25 mouse cellular contexts compared by ENCODE assay signal in genomic region chr8:118444651-118445207, GRCm38 (mm10).
A peak's percentile ranks its signal among the peaks of the same experiment; 100 is the strongest.
DNase-seq lines count a peak whose midpoint lies in the region; ATAC-seq lines count a peak whose summit lies in the region.
"Had no signal": no experiment of that assay in that cellular context is flagged by ENCODE, and none has a peak within 500 bp of the region (broad histone marks: within the 10 kb centered on the region; RNA-seq: fewer than 3 reads in every experiment).

No protein-coding gene starts in this region.

- no peaks in the 10 kb centered on the region for H3K36me3 ChIP-seq in heart, embryonic 12.5 days
- H3K36me3 ChIP-seq: embryonic facial prominence, embryonic 12.5 days; heart, embryonic 15.5 days; kidney, embryonic 15.5 days; liver, embryonic 13.5 days; midbrain, embryonic 12.5 days; neural tube, embryonic 13.5 days had no signal

- H3K4me1 ChIP-seq in heart, embryonic 12.5 days (replicated peaks), result peaks cover 20% of the 10 kb centered on the region
- peaks cover 13% of the 10 kb centered on the region; the same call in 1 of the 2 replicates for H3K4me1 ChIP-seq in brown adipose tissue, adult 24 weeks (ENCODE audit: control insufficient read depth, insufficient read depth, insufficient read length, low read length)
- H3K4me1 ChIP-seq: embryonic facial prominence, embryonic 12.5 days; kidney, embryonic 15.5 days; liver, embryonic 13.5 days; midbrain, embryonic 12.5 days had no signal

- 63% methylated on average over 8 of the region's 8 CpGs for WGBS in heart, embryonic 12.5 days

- H3K9me3 ChIP-seq in heart, embryonic 12.5 days (replicated peaks), result no peaks in the 10 kb centered on the region; the same call in 1 of the 2 replicates
- H3K9me3 ChIP-seq: embryonic facial prominence, embryonic 12.5 days; heart, embryonic 15.5 days; kidney, embryonic 15.5 days; midbrain, embryonic 12.5 days; neural tube, embryonic 13.5 days had no signal

- H3K27ac ChIP-seq in heart, embryonic 12.5 days (ENCODE audit: poor library complexity, severe bottlenecking), result no peak overlapping the region
- peak overlapping the region; percentile 96 for H3K27ac ChIP-seq in brown adipose tissue, adult 24 weeks (replicated peaks; ENCODE audit: low read depth, low read length)
- H3K27ac ChIP-seq: embryonic facial prominence, embryonic 12.5 days; heart, embryonic 15.5 days; kidney, embryonic 15.5 days; left cerebral cortex, adult 2 months; liver, embryonic 13.5 days; midbrain, embryonic 12.5 days; neural tube, embryonic 13.5 days had no signal

- DNase-seq in heart, adult 8-10 months (ENCODE audit: low spot score), result peak; percentile 67
- peak; percentile 44 for DNase-seq in heart, postnatal 25 days (ENCODE audit: low spot score)
- no peak for DNase-seq in layer of hippocampus, adult 9-11 months
- no peak for DNase-seq in left cerebral cortex, postnatal 10 days (ENCODE audit: extremely low spot score in 1 of 2, low spot score in 2 of 2)
- DNase-seq: adrenal gland, postnatal 10 days; cerebellum, adult 11 months; cerebellum, adult 9-10 months; embryo, embryonic 11 days; kidney, adult 18-20 months; kidney, postnatal 25 days; left cerebral cortex, postnatal 4 days; liver, embryonic 13.5 days; lung, adult 2 months; lung, postnatal 14 days had no signal

- intact Hi-C loops in heart, postnatal 25 days (cut with DNase I), result loop anchor here (5.0 kb wide), 1 partner anchor 107 kb away; no protein-coding TSS in a partner anchor
- intact Hi-C loops in left cerebral cortex, postnatal 10 days (cut with DNase I), result loop anchor here (5.0 kb wide), 1 partner anchor 157 kb away; no protein-coding TSS in a partner anchor

- no peak overlapping the region for H3K4me2 ChIP-seq in heart, embryonic 12.5 days
- H3K4me2 ChIP-seq: embryonic facial prominence, embryonic 12.5 days; heart, embryonic 15.5 days; kidney, embryonic 15.5 days; liver, embryonic 13.5 days; midbrain, embryonic 12.5 days; neural tube, embryonic 13.5 days had no signal

- no peak overlapping the region for H3K9ac ChIP-seq in heart, embryonic 12.5 days
- H3K9ac ChIP-seq: embryonic facial prominence, embryonic 12.5 days; heart, embryonic 15.5 days; kidney, embryonic 15.5 days; liver, embryonic 13.5 days; midbrain, embryonic 12.5 days; neural tube, embryonic 13.5 days had no signal

- no peaks in the 10 kb centered on the region for H3K27me3 ChIP-seq in heart, embryonic 12.5 days (replicated peaks)
- H3K27me3 ChIP-seq: embryonic facial prominence, embryonic 12.5 days; heart, embryonic 15.5 days; kidney, embryonic 15.5 days; liver, embryonic 13.5 days; midbrain, embryonic 12.5 days; neural tube, embryonic 13.5 days; Patski had no signal

- no peak for ATAC-seq in heart, embryonic 12.5 days (ENCODE audit: insufficient number of reproducible peaks, low FRiP score)
- ATAC-seq: forebrain, embryonic 14.5 days; hindbrain, embryonic 16.5 days; Patski had no signal

- H3K4me3 ChIP-seq in heart, embryonic 12.5 days, result no peak overlapping the region
- H3K4me3 ChIP-seq in brown adipose tissue, adult 24 weeks (ENCODE audit: insufficient read depth, low read depth, low read length), result no peak overlapping the region
- H3K4me3 ChIP-seq: embryonic facial prominence, embryonic 12.5 days; heart, embryonic 15.5 days; kidney, embryonic 15.5 days; left cerebral cortex, adult 2 months; liver, embryonic 13.5 days; midbrain, embryonic 12.5 days; neural tube, embryonic 13.5 days had no signal

Comparison
In these comparisons a context has a peak if more than half of its experiments do, and no peak if none do; other contexts are left out.
1. DNase-seq: peak in heart, adult 8-10 months (single experiment) and heart, postnatal 25 days (single experiment); none in layer of hippocampus, adult 9-11 months (single experiment) and left cerebral cortex, postnatal 10 days (0 of 2).